Mouse (Mus musculus): ENCODE data around the gene E130208F15Rik. TPM values are rescaled to one million over a fixed set of nuclear protein-coding genes. Genes with fewer than 3 reads are reported as not detected.

E130208F15Rik gene
- polyA plus RNA-seq, 1 experiment from 2014 or later = not detected

GRCm38 (mm10) chr7:30358378-30359186, 37.0 kb downstream of the E130208F15Rik start:
- TF ChIP-seq CTCF (IDR thresholded peaks at IDR 0.05) (no peak), EP300 (IDR thresholded peaks at IDR 0.05) (no peak)
- Histone ChIP-seq H3K4me2 (replicated peaks; ENCODE audit: low read depth, low read length) (no peak overlapping the region), H3K4me3 (ENCODE audit: low read depth, low read length) (no peak overlapping the region), H3K4me1 (ENCODE audit: insufficient read depth, low read depth, low read length) (peaks cover 3% of the 10 kb centered on the region; the same call in 1 of the 2 replicates), H3K9me3 (ENCODE audit: low read length) (no peaks in the 10 kb centered on the region), H3K27ac (ENCODE audit: low read length) (no peak overlapping the region), H3K9ac (replicated peaks; ENCODE audit: low read depth) (no peak overlapping the region), H3K27me3 (replicated peaks; ENCODE audit: insufficient read depth, low read length) (no peaks in the 10 kb centered on the region), H3K36me3 (ENCODE audit: insufficient read depth, low read length) (no peaks in the 10 kb centered on the region)
- no peak for ATAC-seq
- 62% methylated on average over 7 of the region's 7 CpGs for WGBS
- no peak for DNase-seq (ENCODE audit: low spot score)

- H3K4me2 ChIP-seq (replicated peaks; ENCODE audit: low read depth, low read length) = no peak overlapping the region
- no peak for DNase-seq (ENCODE audit: low spot score)
- WGBS = 82% methylated on average over 29 of the region's 31 CpGs
- H3K9ac ChIP-seq (replicated peaks; ENCODE audit: low read depth) = no peak overlapping the region
- TF ChIP-seq CTCF (IDR thresholded peaks at IDR 0.05) (no peak), EP300 (IDR thresholded peaks at IDR 0.05) (no peak)
- H3K27ac ChIP-seq (ENCODE audit: low read length) = no peak overlapping the region
- no peaks in the 10 kb centered on the region for H3K27me3 ChIP-seq (replicated peaks; ENCODE audit: insufficient read depth, low read length)
- peaks cover 4% of the 10 kb centered on the region; the same call in 1 of the 2 replicates for H3K4me1 ChIP-seq (ENCODE audit: insufficient read depth, low read depth, low read length)
- no peaks in the 10 kb centered on the region for H3K9me3 ChIP-seq (ENCODE audit: low read length)
- no peak overlapping the region for H3K4me3 ChIP-seq (ENCODE audit: low read depth, low read length)
- no peaks in the 10 kb centered on the region for H3K36me3 ChIP-seq (ENCODE audit: insufficient read depth, low read length)
- ATAC-seq = no peak
Observed at GRCm38 (mm10) chr7:30359276-30359865, 37.8 kb downstream of the E130208F15Rik start.

- Histone ChIP-seq H3K4me2 (replicated peaks; ENCODE audit: low read depth, low read length) (no peak overlapping the region), H3K4me3 (ENCODE audit: low read depth, low read length) (no peak overlapping the region), H3K36me3 (ENCODE audit: insufficient read depth, low read length) (no peaks in the 10 kb centered on the region), H3K9me3 (ENCODE audit: low read length) (no peaks in the 10 kb centered on the region), H3K9ac (replicated peaks; ENCODE audit: low read depth) (no peak overlapping the region), H3K4me1 (ENCODE audit: insufficient read depth, low read depth, low read length) (peaks cover 4% of the 10 kb centered on the region; the same call in 1 of the 2 replicates), H3K27me3 (replicated peaks; ENCODE audit: insufficient read depth, low read length) (no peaks in the 10 kb centered on the region), H3K27ac (ENCODE audit: low read length) (no peak overlapping the region)
- WGBS = 88% methylated on average over 17 of the region's 17 CpGs
- no peak for TF ChIP-seq CTCF (IDR thresholded peaks at IDR 0.05)
- TF ChIP-seq EP300 (IDR thresholded peaks at IDR 0.05) = no peak
- ATAC-seq (no peak), DNase-seq (ENCODE audit: low spot score) (no peak)
Observed at GRCm38 (mm10) chr7:30360028-30360427, 38.5 kb downstream of the E130208F15Rik start.

GRCm38 (mm10) chr7:30362652-30363343, 41.3 kb downstream of the E130208F15Rik start, which contains the start of gene Lrfn3:
Gene Lrfn3, minus strand, starts transcription at chr7:30362772.
- Histone ChIP-seq H3K4me2 (replicated peaks; ENCODE audit: low read depth, low read length) (peak within 1 kb of the TSS; percentile 89), H3K4me1 (ENCODE audit: insufficient read depth, low read depth, low read length) (peaks cover 4% of the 10 kb centered on the region; the same call in 1 of the 2 replicates), H3K36me3 (ENCODE audit: insufficient read depth, low read length) (no peaks in the 10 kb centered on the region), H3K9me3 (ENCODE audit: low read length) (no peaks in the 10 kb centered on the region), H3K27me3 (replicated peaks; ENCODE audit: insufficient read depth, low read length) (no peaks in the 10 kb centered on the region), H3K9ac (replicated peaks; ENCODE audit: low read depth) (peak within 1 kb of the TSS; percentile 54), H3K27ac (ENCODE audit: low read length) (no peak within 1 kb of the TSS), H3K4me3 (ENCODE audit: low read depth, low read length) (peak within 1 kb of the TSS; percentile 63)
- 2% methylated on average over 39 of the region's 55 CpGs for WGBS
- DNase-seq (ENCODE audit: low spot score) (peak; percentile 75), ATAC-seq (peak; percentile 73)
- TF ChIP-seq CTCF (IDR thresholded peaks at IDR 0.05) = no peak
- no peak for TF ChIP-seq EP300 (IDR thresholded peaks at IDR 0.05)

- peaks cover 4% of the 10 kb centered on the region; the same call in 1 of the 2 replicates for H3K4me1 ChIP-seq (ENCODE audit: insufficient read depth, low read depth, low read length)
- ATAC-seq = no peak
- WGBS = 52% methylated on average over 6 of the region's 6 CpGs
- H3K27ac ChIP-seq (ENCODE audit: low read length) = no peak overlapping the region
- H3K36me3 ChIP-seq (ENCODE audit: insufficient read depth, low read length) = no peaks in the 10 kb centered on the region
- peak overlapping the region; percentile 89 for H3K4me2 ChIP-seq (replicated peaks; ENCODE audit: low read depth, low read length)
- no peaks in the 10 kb centered on the region for H3K9me3 ChIP-seq (ENCODE audit: low read length)
- DNase-seq (ENCODE audit: low spot score) = no peak
- H3K4me3 ChIP-seq (ENCODE audit: low read depth, low read length) = peak overlapping the region; percentile 63
- peak overlapping the region; percentile 54; the same call in 1 of the 2 replicates for H3K9ac ChIP-seq (replicated peaks; ENCODE audit: low read depth)
- TF ChIP-seq CTCF (IDR thresholded peaks at IDR 0.05) (no peak), EP300 (IDR thresholded peaks at IDR 0.05) (no peak)
- H3K27me3 ChIP-seq (replicated peaks; ENCODE audit: insufficient read depth, low read length) = no peaks in the 10 kb centered on the region
Observed at GRCm38 (mm10) chr7:30363344-30363738, 41.8 kb downstream of the E130208F15Rik start.

GRCm38 (mm10) chr7:30367466-30367865, 45.9 kb downstream of the E130208F15Rik start:
- H3K36me3 ChIP-seq (ENCODE audit: insufficient read depth, low read length) = no peaks in the 10 kb centered on the region
- ATAC-seq (no peak), DNase-seq (ENCODE audit: low spot score) (no peak)
- no peak for TF ChIP-seq CTCF (IDR thresholded peaks at IDR 0.05)
- WGBS = 67% methylated on average over 2 of the region's 2 CpGs
- H3K27ac ChIP-seq (ENCODE audit: low read length) = no peak overlapping the region
- H3K27me3 ChIP-seq (replicated peaks; ENCODE audit: insufficient read depth, low read length) = no peaks in the 10 kb centered on the region
- no peak overlapping the region for H3K4me3 ChIP-seq (ENCODE audit: low read depth, low read length)
- no peaks in the 10 kb centered on the region for H3K9me3 ChIP-seq (ENCODE audit: low read length)
- no peak overlapping the region for H3K9ac ChIP-seq (replicated peaks; ENCODE audit: low read depth)
- no peak overlapping the region for H3K4me2 ChIP-seq (replicated peaks; ENCODE audit: low read depth, low read length)
- peaks cover 4% of the 10 kb centered on the region; the same call in 1 of the 2 replicates for H3K4me1 ChIP-seq (ENCODE audit: insufficient read depth, low read depth, low read length)

Other genes starting within 250 kb of the E130208F15Rik start
- 3.8 and 4.0 TPM in 2 replicates for gene Zfp82, start 248.8 kb upstream of the E130208F15Rik start, polyA plus RNA-seq (2015; fragmentation: Nextera tagmentation; extraction: Ambion mirVana)
- 0.07 TPM in 1 of 2 replicates, not detected in the other for gene Gm26920, start 231.3 kb upstream of the E130208F15Rik start, polyA plus RNA-seq (2015; fragmentation: Nextera tagmentation; extraction: Ambion mirVana)
- gene Zfp566, start 231.2 kb upstream of the E130208F15Rik start, polyA plus RNA-seq (2015; fragmentation: Nextera tagmentation; extraction: Ambion mirVana) = 4.8 and 5.2 TPM in 2 replicates
- gene Zfp260, start 227.0 kb upstream of the E130208F15Rik start, polyA plus RNA-seq (2015; fragmentation: Nextera tagmentation; extraction: Ambion mirVana) = 58.4 and 61.0 TPM in 2 replicates
- gene Zfp382, start 199.8 kb upstream of the E130208F15Rik start, polyA plus RNA-seq (2015; fragmentation: Nextera tagmentation; extraction: Ambion mirVana) = 3.5 and 3.7 TPM in 2 replicates
- gene Zfp146, start 152.0 kb upstream of the E130208F15Rik start, polyA plus RNA-seq (2015; fragmentation: Nextera tagmentation; extraction: Ambion mirVana) = 6.0 and 6.9 TPM in 2 replicates
- 18.7 and 18.8 TPM in 2 replicates for gene Cox7a1, start 137.6 kb upstream of the E130208F15Rik start, polyA plus RNA-seq (2015; fragmentation: Nextera tagmentation; extraction: Ambion mirVana)
- 118 and 120 TPM in 2 replicates for gene Capns1, start 122.9 kb upstream of the E130208F15Rik start, polyA plus RNA-seq (2015; fragmentation: Nextera tagmentation; extraction: Ambion mirVana)
- gene Polr2i, start 89.8 kb upstream of the E130208F15Rik start, polyA plus RNA-seq (2015; fragmentation: Nextera tagmentation; extraction: Ambion mirVana) = 122 and 144 TPM in 2 replicates
- gene Tbcb, start 89.5 kb upstream of the E130208F15Rik start, polyA plus RNA-seq (2015; fragmentation: Nextera tagmentation; extraction: Ambion mirVana) = 142 and 143 TPM in 2 replicates
- gene Ovol3, start 86.0 kb upstream of the E130208F15Rik start, polyA plus RNA-seq (2015; fragmentation: Nextera tagmentation; extraction: Ambion mirVana) = 0.27 TPM in 1 of 2 replicates, not detected in the other
- 0.37 and 0.81 TPM in 2 replicates for gene Thap8, start 41.6 kb upstream of the E130208F15Rik start, polyA plus RNA-seq (2015; fragmentation: Nextera tagmentation; extraction: Ambion mirVana)
- gene Wdr62, start 41.3 kb upstream of the E130208F15Rik start, polyA plus RNA-seq (2015; fragmentation: Nextera tagmentation; extraction: Ambion mirVana) = 2.5 and 2.7 TPM in 2 replicates
- 4.3 and 5.0 TPM in 2 replicates for gene Clip3, start 30.0 kb upstream of the E130208F15Rik start, polyA plus RNA-seq (2015; fragmentation: Nextera tagmentation; extraction: Ambion mirVana)
- 60.6 and 78.2 TPM in 2 replicates for gene Alkbh6, start 13.0 kb upstream of the E130208F15Rik start, polyA plus RNA-seq (2015; fragmentation: Nextera tagmentation; extraction: Ambion mirVana)
- gene Syne4, start 6.9 kb upstream of the E130208F15Rik start, polyA plus RNA-seq (2015; fragmentation: Nextera tagmentation; extraction: Ambion mirVana) = 13.1 and 17.2 TPM in 2 replicates
- 17.6 and 20.0 TPM in 2 replicates for gene Sdhaf1, start 2.2 kb downstream of the E130208F15Rik start, polyA plus RNA-seq (2015; fragmentation: Nextera tagmentation; extraction: Ambion mirVana)
- 2.0 and 2.8 TPM in 2 replicates for gene Lrfn3, start 41.0 kb downstream of the E130208F15Rik start, polyA plus RNA-seq (2015; fragmentation: Nextera tagmentation; extraction: Ambion mirVana)
- 209 and 244 TPM in 2 replicates for gene Tyrobp, start 92.0 kb downstream of the E130208F15Rik start, polyA plus RNA-seq (2015; fragmentation: Nextera tagmentation; extraction: Ambion mirVana)
- gene Hcst, start 98.1 kb downstream of the E130208F15Rik start, polyA plus RNA-seq (2015; fragmentation: Nextera tagmentation; extraction: Ambion mirVana) = 7.2 and 9.4 TPM in 2 replicates
- 1.9 and 2.5 TPM in 2 replicates for gene Nfkbid, start 100.0 kb downstream of the E130208F15Rik start, polyA plus RNA-seq (2015; fragmentation: Nextera tagmentation; extraction: Ambion mirVana)
- 6.8 and 8.1 TPM in 2 replicates for gene Aplp1, start 123.8 kb downstream of the E130208F15Rik start, polyA plus RNA-seq (2015; fragmentation: Nextera tagmentation; extraction: Ambion mirVana)
- not detected in 2 replicates for gene Kirrel2, start 135.9 kb downstream of the E130208F15Rik start, polyA plus RNA-seq (2015; fragmentation: Nextera tagmentation; extraction: Ambion mirVana)
- gene Nphs1, start 136.6 kb downstream of the E130208F15Rik start, polyA plus RNA-seq (2015; fragmentation: Nextera tagmentation; extraction: Ambion mirVana) = 0.12 TPM in 2 replicates
- gene Prodh2, start 171.9 kb downstream of the E130208F15Rik start, polyA plus RNA-seq (2015; fragmentation: Nextera tagmentation; extraction: Ambion mirVana) = not detected in 2 replicates
- 2.1 TPM in 2 replicates for gene Arhgap33, start 213.3 kb downstream of the E130208F15Rik start, polyA plus RNA-seq (2015; fragmentation: Nextera tagmentation; extraction: Ambion mirVana)
- gene Hspb6, start 230.4 kb downstream of the E130208F15Rik start, polyA plus RNA-seq (2015; fragmentation: Nextera tagmentation; extraction: Ambion mirVana) = 22.8 and 27.0 TPM in 2 replicates
- gene Proser3, start 230.6 kb downstream of the E130208F15Rik start, polyA plus RNA-seq (2015; fragmentation: Nextera tagmentation; extraction: Ambion mirVana) = 4.0 and 4.4 TPM in 2 replicates
- 32.8 and 38.6 TPM in 2 replicates for gene Lin37, start 238.1 kb downstream of the E130208F15Rik start, polyA plus RNA-seq (2015; fragmentation: Nextera tagmentation; extraction: Ambion mirVana)
- gene U2af1l4, start 241.6 kb downstream of the E130208F15Rik start, polyA plus RNA-seq (2015; fragmentation: Nextera tagmentation; extraction: Ambion mirVana) = 75.0 and 86.0 TPM in 2 replicates
- 4.5 and 6.1 TPM in 2 replicates for gene Gm49396, start 241.6 kb downstream of the E130208F15Rik start, polyA plus RNA-seq (2015; fragmentation: Nextera tagmentation; extraction: Ambion mirVana)
- 173 and 184 TPM in 2 replicates for gene Psenen, start 241.9 kb downstream of the E130208F15Rik start, polyA plus RNA-seq (2015; fragmentation: Nextera tagmentation; extraction: Ambion mirVana)
- 1.2 and 3.2 TPM in 2 replicates for gene Igflr1, start 243.7 kb downstream of the E130208F15Rik start, polyA plus RNA-seq (2015; fragmentation: Nextera tagmentation; extraction: Ambion mirVana)

Data from lung, postnatal 0 days (tissue).